Mouse (Mus musculus) CD4-positive, CD25-positive, alpha-beta regulatory T cell, adult 9 weeks (primary cell): ENCODE results near the gene Nup35. TPM values are rescaled to one million over a fixed set of nuclear protein-coding genes. Genes with fewer than 3 reads are reported as not detected.

Source experiments
- polyA plus RNA-seq: library from polyadenylated mRNA; unstranded; fragments of 100-300 nt; shearing (Covaris generic); gene quantifications from one replicate; pipeline ENCODE4 v1.2.1, GENCODE M21; 2017

Nup35 gene
- 41.6 TPM for polyA plus RNA-seq

DNA sequence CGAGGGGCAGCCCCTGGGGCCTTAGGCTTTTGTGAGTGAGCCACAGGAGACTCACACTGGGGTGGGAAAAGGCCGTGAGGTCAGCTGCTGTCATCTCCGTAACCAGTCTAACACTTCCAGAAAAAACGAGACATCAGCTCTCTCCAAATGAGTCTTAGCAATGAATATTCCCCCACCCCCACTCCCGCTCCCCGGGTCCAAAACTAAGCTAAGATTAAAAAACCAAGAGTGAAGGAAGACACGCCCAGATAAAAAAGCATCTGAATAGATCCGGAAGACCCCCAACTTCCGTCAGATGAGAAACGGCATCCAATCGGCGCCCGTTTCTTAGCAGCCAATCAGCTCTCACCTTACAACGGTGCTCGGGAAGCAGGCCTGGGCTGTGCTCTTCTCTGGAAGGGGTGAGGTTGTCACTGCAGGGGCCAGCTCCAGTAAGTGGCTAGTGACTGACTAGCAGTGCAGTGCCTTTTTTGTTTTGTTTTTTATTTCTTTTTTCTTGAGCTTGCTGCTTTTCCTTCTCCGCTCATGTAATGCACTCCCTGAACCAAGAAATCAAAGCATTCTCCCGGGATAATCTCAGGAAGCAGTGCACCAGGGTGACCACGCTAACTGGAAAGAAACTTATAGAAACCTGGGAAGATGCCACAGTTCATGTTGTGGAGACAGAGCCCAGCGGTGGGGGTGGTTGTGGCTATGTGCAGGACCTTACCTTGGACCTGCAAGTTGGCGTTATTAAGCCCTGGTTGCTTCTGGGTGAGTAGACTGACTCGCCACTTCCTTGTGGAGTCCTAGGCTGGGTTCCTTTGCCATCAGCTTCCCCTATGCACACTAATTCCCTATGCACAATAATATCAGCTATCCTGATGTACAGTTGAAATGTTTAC, at the start of gene Nup35, which contains the start of gene Dusp19:
TSS of gene Nup35 (plus strand) at position 383 of the 884 bp plus-strand sequence.
TSS of gene Dusp19 (plus strand) at position 192 of the 884 bp plus-strand sequence.

DNA sequence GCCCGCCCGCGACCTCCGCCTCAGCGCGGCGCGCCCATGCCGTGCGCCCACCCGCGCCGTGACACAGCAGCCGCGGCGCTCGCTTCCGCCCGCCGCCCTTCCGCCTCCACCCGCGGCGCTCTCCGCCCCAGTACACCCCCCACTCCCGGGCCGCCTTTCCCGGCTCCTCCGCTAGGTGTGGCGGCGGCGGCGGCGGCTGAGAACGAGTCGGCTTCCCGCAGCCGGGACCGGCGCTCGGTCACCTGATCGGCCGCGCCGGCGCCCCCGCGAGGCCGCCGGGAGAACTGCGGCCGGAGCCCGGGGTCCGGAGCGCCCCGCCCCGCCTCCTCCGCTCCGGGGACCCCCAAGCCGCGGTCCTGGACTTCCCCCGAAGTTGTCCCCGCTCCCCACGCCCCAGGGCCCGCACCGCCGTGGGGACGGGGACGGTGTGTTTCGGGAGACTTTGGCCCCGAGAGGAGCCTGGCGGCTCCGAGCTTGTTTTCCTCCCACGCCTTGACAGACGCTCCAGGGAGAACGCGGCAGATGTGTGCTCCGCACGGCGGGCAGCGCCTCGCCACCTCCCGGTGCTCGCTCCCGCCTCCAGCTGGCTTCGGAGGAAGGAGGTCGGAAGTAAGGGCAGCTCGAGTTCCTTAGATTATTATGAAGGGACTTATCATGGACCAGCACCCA, 35.9 kb upstream of the Nup35 start, which contains the start of gene Nckap1:
TSS of gene Nckap1 (minus strand) at position 338 of the 669 bp plus-strand sequence.

Other genes with a start within 250 kb of the Nup35 start
- gene Frzb, start 169.6 kb upstream of the Nup35 start, polyA plus RNA-seq, result not detected
- gene Nckap1, start 35.9 kb upstream of the Nup35 start, polyA plus RNA-seq, result 1.7 TPM
- gene Dusp19, start 191 bp upstream of the Nup35 start, polyA plus RNA-seq, result 18.0 TPM